Mouse (Mus musculus): ENCODE measurements around the gene Xlr4a. TPM values are rescaled to one million over a fixed set of nuclear protein-coding genes. Genes with fewer than 3 reads are reported as not detected.
A peak's percentile ranks its signal among the peaks of the same experiment; 100 is the strongest.

Xlr4a gene
- polyA plus RNA-seq, 1 experiment from 2014 or later = 4.3 TPM

- Histone ChIP-seq H3K9ac (ENCODE audit: low read length) (no peak overlapping the region), H3K9me3 (replicated peaks; ENCODE audit: control insufficient read depth, low read length) (no peaks in the 10 kb centered on the region), H3K36me3 (ENCODE audit: control insufficient read depth, insufficient read depth) (no peaks in the 10 kb centered on the region), H3K4me3 (ENCODE audit: low read length) (no peak overlapping the region), H3K4me1 (ENCODE audit: control insufficient read depth, insufficient read depth, low read length) (no peaks in the 10 kb centered on the region), H3K4me2 (ENCODE audit: low read depth, low read length) (no peak overlapping the region), H3K27me3 (ENCODE audit: control insufficient read depth, insufficient read depth, low read length) (peaks cover 2% of the 10 kb centered on the region; the same call in 1 of the 2 replicates), H3K27ac (ENCODE audit: low read length) (no peak overlapping the region)
- no peak for ATAC-seq (replicated peaks; ENCODE audit: extremely low read depth, insufficient read depth, low FRiP score)
- WGBS = 79% methylated on average over 1 of the region's 1 CpGs
Measured at GRCm38 (mm10) chrX:73061528-73061927, 20.8 kb downstream of the Xlr4a start.

- no peaks in the 10 kb centered on the region for H3K36me3 ChIP-seq (ENCODE audit: control insufficient read depth, insufficient read depth)
- WGBS = 14% methylated on average over 14 of the region's 14 CpGs
- H3K9ac ChIP-seq (ENCODE audit: low read length) = no peak overlapping the region
- no peak overlapping the region for H3K4me3 ChIP-seq (ENCODE audit: low read length)
- no peaks in the 10 kb centered on the region for H3K4me1 ChIP-seq (ENCODE audit: control insufficient read depth, insufficient read depth, low read length)
- peak overlapping the region; percentile 41 for H3K4me2 ChIP-seq (ENCODE audit: low read depth, low read length)
- no peaks in the 10 kb centered on the region for H3K27me3 ChIP-seq (ENCODE audit: control insufficient read depth, insufficient read depth, low read length)
- H3K9me3 ChIP-seq (replicated peaks; ENCODE audit: control insufficient read depth, low read length) = no peaks in the 10 kb centered on the region
- H3K27ac ChIP-seq (ENCODE audit: low read length) = no peak overlapping the region
- ATAC-seq (replicated peaks; ENCODE audit: extremely low read depth, insufficient read depth, low FRiP score) = peak; percentile 91
Measured at GRCm38 (mm10) chrX:73053860-73054563, 28.3 kb downstream of the Xlr4a start.

GRCm38 (mm10) chrX:73039666-73040065 is 42.6 kb downstream of the Xlr4a start:
- H3K4me1 ChIP-seq (ENCODE audit: control insufficient read depth, insufficient read depth, low read length) = no peaks in the 10 kb centered on the region
- H3K27ac ChIP-seq (ENCODE audit: low read length) = no peak overlapping the region
- H3K4me3 ChIP-seq (ENCODE audit: low read length) = no peak overlapping the region
- H3K9me3 ChIP-seq (replicated peaks; ENCODE audit: control insufficient read depth, low read length) = no peaks in the 10 kb centered on the region
- no peaks in the 10 kb centered on the region for H3K36me3 ChIP-seq (ENCODE audit: control insufficient read depth, insufficient read depth)
- H3K9ac ChIP-seq (ENCODE audit: low read length) = no peak overlapping the region
- no peak for ATAC-seq (replicated peaks; ENCODE audit: extremely low read depth, insufficient read depth, low FRiP score)
- WGBS = 79% methylated on average over 12 of the region's 12 CpGs
- no peak overlapping the region for H3K4me2 ChIP-seq (ENCODE audit: low read depth, low read length)
- no peaks in the 10 kb centered on the region; the same call in 1 of the 2 replicates for H3K27me3 ChIP-seq (ENCODE audit: control insufficient read depth, insufficient read depth, low read length)

GRCm38 (mm10) chrX:73038831-73039230 is 43.4 kb downstream of the Xlr4a start:
- Histone ChIP-seq H3K9ac (ENCODE audit: low read length) (no peak overlapping the region), H3K4me1 (ENCODE audit: control insufficient read depth, insufficient read depth, low read length) (no peaks in the 10 kb centered on the region), H3K27me3 (ENCODE audit: control insufficient read depth, insufficient read depth, low read length) (no peaks in the 10 kb centered on the region; the same call in 1 of the 2 replicates), H3K27ac (ENCODE audit: low read length) (no peak overlapping the region), H3K9me3 (replicated peaks; ENCODE audit: control insufficient read depth, low read length) (no peaks in the 10 kb centered on the region), H3K4me2 (ENCODE audit: low read depth, low read length) (no peak overlapping the region), H3K36me3 (ENCODE audit: control insufficient read depth, insufficient read depth) (no peaks in the 10 kb centered on the region), H3K4me3 (ENCODE audit: low read length) (no peak overlapping the region)
- WGBS = 75% methylated on average over 8 of the region's 8 CpGs
- no peak for ATAC-seq (replicated peaks; ENCODE audit: extremely low read depth, insufficient read depth, low FRiP score)

- Histone ChIP-seq H3K4me2 (ENCODE audit: low read depth, low read length) (no peak within 1 kb of the TSS), H3K4me3 (ENCODE audit: low read length) (no peak within 1 kb of the TSS), H3K36me3 (ENCODE audit: control insufficient read depth, insufficient read depth) (no peaks in the 10 kb centered on the region), H3K4me1 (ENCODE audit: control insufficient read depth, insufficient read depth, low read length) (no peaks in the 10 kb centered on the region), H3K9me3 (replicated peaks; ENCODE audit: control insufficient read depth, low read length) (no peaks in the 10 kb centered on the region), H3K27me3 (ENCODE audit: control insufficient read depth, insufficient read depth, low read length) (no peaks in the 10 kb centered on the region; the same call in none of the 2 replicates), H3K27ac (ENCODE audit: low read length) (no peak within 1 kb of the TSS), H3K9ac (ENCODE audit: low read length) (no peak within 1 kb of the TSS)
- ATAC-seq (replicated peaks; ENCODE audit: extremely low read depth, insufficient read depth, low FRiP score) = no peak
- 83% methylated on average over 1 of the region's 1 CpGs for WGBS
Measured at GRCm38 (mm10) chrX:73037003-73037402, 45.3 kb downstream of the Xlr4a start, which contains the start of gene Pnma5. Pnma5 (minus strand) TSS chrX:73037103.

Other genes starting within 250 kb of the Xlr4a start
- gene Cetn2, start 164.1 kb downstream of the Xlr4a start, polyA plus RNA-seq (2015; fragmentation: Nextera tagmentation; extraction: Ambion mirVana) = 57.8 and 58.4 TPM in 2 replicates
- gene Nsdhl, start 163.9 kb downstream of the Xlr4a start, polyA plus RNA-seq (2015; fragmentation: Nextera tagmentation; extraction: Ambion mirVana) = 14.2 and 15.1 TPM in 2 replicates
- 3.3 and 3.6 TPM in 2 replicates for gene Zfp185, start 95.1 kb downstream of the Xlr4a start, polyA plus RNA-seq (2015; fragmentation: Nextera tagmentation; extraction: Ambion mirVana)
- gene Pnma5, start 45.4 kb downstream of the Xlr4a start, polyA plus RNA-seq (2015; fragmentation: Nextera tagmentation; extraction: Ambion mirVana) = not detected in 2 replicates
- not detected in 2 replicates for gene Pnma3, start 17.7 kb downstream of the Xlr4a start, polyA plus RNA-seq (2015; fragmentation: Nextera tagmentation; extraction: Ambion mirVana)
- gene Xlr3a, start 14.6 kb upstream of the Xlr4a start, polyA plus RNA-seq (2015; fragmentation: Nextera tagmentation; extraction: Ambion mirVana) = 1.0 and 1.8 TPM in 2 replicates
- 0.05 and 0.11 TPM in 2 replicates for gene Gm14685, start 34.6 kb upstream of the Xlr4a start, polyA plus RNA-seq (2015; fragmentation: Nextera tagmentation; extraction: Ambion mirVana)
- not detected in 2 replicates for gene Xlr5b, start 66.3 kb upstream of the Xlr4a start, polyA plus RNA-seq (2015; fragmentation: Nextera tagmentation; extraction: Ambion mirVana)
- gene DXBay18, start 67.0 kb upstream of the Xlr4a start, polyA plus RNA-seq (2015; fragmentation: Nextera tagmentation; extraction: Ambion mirVana) = not detected in 2 replicates
- not detected in 2 replicates for gene Spin2d, start 94.5 kb upstream of the Xlr4a start, polyA plus RNA-seq (2015; fragmentation: Nextera tagmentation; extraction: Ambion mirVana)
- gene Xlr3b, start 109.7 kb upstream of the Xlr4a start, polyA plus RNA-seq (2015; fragmentation: Nextera tagmentation; extraction: Ambion mirVana) = 6.3 and 6.5 TPM in 2 replicates
- 2.4 and 4.1 TPM in 2 replicates for gene Xlr4b, start 131.9 kb upstream of the Xlr4a start, polyA plus RNA-seq (2015; fragmentation: Nextera tagmentation; extraction: Ambion mirVana)
- gene F8a, start 145.8 kb upstream of the Xlr4a start, polyA plus RNA-seq (2015; fragmentation: Nextera tagmentation; extraction: Ambion mirVana) = 11.8 and 11.9 TPM in 2 replicates
- gene Xlr4c, start 160.7 kb upstream of the Xlr4a start, polyA plus RNA-seq (2015; fragmentation: Nextera tagmentation; extraction: Ambion mirVana) = 0.39 and 1.8 TPM in 2 replicates
- gene Xlr3c, start 182.9 kb upstream of the Xlr4a start, polyA plus RNA-seq (2015; fragmentation: Nextera tagmentation; extraction: Ambion mirVana) = not detected in 2 replicates
- not detected in 2 replicates for gene Xlr5a, start 210.5 kb upstream of the Xlr4a start, polyA plus RNA-seq (2015; fragmentation: Nextera tagmentation; extraction: Ambion mirVana)
- not detected in 2 replicates for gene Xlr5c, start 210.5 kb upstream of the Xlr4a start, polyA plus RNA-seq (2015; fragmentation: Nextera tagmentation; extraction: Ambion mirVana)